Mouse (Mus musculus) spleen, embryonic (tissue): Measurements from ENCODE around the gene Stx1a.

ENCODE experiments used
- CTCF ChIA-PET: fragments of 350-600 bp; sonication (Branson Sonifier 250); formaldehyde crosslinking; loops from one replicate; lab custom pipeline; 2022; lab: Charles Lee

The Stx1a gene

GRCm38 (mm10) chr5:135007802-135008571 is 15.3 kb upstream of the Stx1a start:
- CTCF ChIA-PET, result interaction anchor here (0.5 to 1.0 kb wide), 2 partner anchors 13 to 70 kb away, joined by 4 read pairs; no protein-coding TSS in a partner anchor

- CTCF ChIA-PET, result interaction anchor here (0.5 to 1.0 kb wide), 2 partner anchors 14 to 71 kb away, joined by 4 read pairs; no protein-coding TSS in a partner anchor
Measured at GRCm38 (mm10) chr5:135008671-135009589, 14.4 kb upstream of the Stx1a start, which contains the start of gene Abhd11. Gene Abhd11, plus strand, starts transcription at chr5:135009152.

GRCm38 (mm10) chr5:135009590-135010319 is 13.5 kb upstream of the Stx1a start:
- CTCF ChIA-PET, result interaction anchor here (0.7 kb wide), 1 partner anchor 458 kb away, joined by 7 read pairs; no protein-coding TSS in a partner anchor

- CTCF ChIA-PET, result no interaction called here
Measured at GRCm38 (mm10) chr5:135010320-135010709, 13.0 kb upstream of the Stx1a start.

GRCm38 (mm10) chr5:135010841-135011743 is 12.2 kb upstream of the Stx1a start:
- CTCF ChIA-PET, result no interaction called here

GRCm38 (mm10) chr5:135011809-135012613 is 11.3 kb upstream of the Stx1a start:
- CTCF ChIA-PET, result interaction anchor here (0.5 kb wide), 1 partner anchor 97 kb away, joined by 5 read pairs; no protein-coding TSS in a partner anchor

- CTCF ChIA-PET, result no interaction called here
Measured at GRCm38 (mm10) chr5:135012671-135013441, 10.4 kb upstream of the Stx1a start.

- CTCF ChIA-PET, result interaction anchor here (0.5 to 1.6 kb wide), 4 partner anchors 8 to 62 kb away, joined by 3 to 5 read pairs (median 4); partner anchors contain the start of gene Stx1a
Measured at GRCm38 (mm10) chr5:135015497-135015896, 7.8 kb upstream of the Stx1a start.

- CTCF ChIA-PET, result interaction anchor here (0.7 kb wide), 1 partner anchor 1086 kb away, joined by 3 read pairs; no protein-coding TSS in a partner anchor
Measured at GRCm38 (mm10) chr5:135016224-135016759, 7.0 kb upstream of the Stx1a start.

GRCm38 (mm10) chr5:135021814-135022213 is 1.5 kb upstream of the Stx1a start:
- CTCF ChIA-PET, result no interaction called here

- CTCF ChIA-PET, result interaction anchor here (0.7 kb wide), 1 partner anchor 109 kb away, joined by 3 read pairs; no protein-coding TSS in a partner anchor
Measured at GRCm38 (mm10) chr5:135024665-135025224, 1.5 kb downstream of the Stx1a start.

- CTCF ChIA-PET, result no interaction called here
Measured at GRCm38 (mm10) chr5:135025899-135026298, 2.6 kb downstream of the Stx1a start.

- CTCF ChIA-PET, result no interaction called here
Measured at GRCm38 (mm10) chr5:135029007-135029854, 5.9 kb downstream of the Stx1a start.

GRCm38 (mm10) chr5:135032581-135032980 is 9.3 kb downstream of the Stx1a start:
- CTCF ChIA-PET, result interaction anchor here (0.6 kb wide), 1 partner anchor 17 kb away, joined by 5 read pairs; no protein-coding TSS in a partner anchor

GRCm38 (mm10) chr5:135034593-135034992 is 11.3 kb downstream of the Stx1a start:
- CTCF ChIA-PET, result interaction anchor here (0.6 kb wide), 2 partner anchors 19 to 241 kb away, joined by 3 read pairs; no protein-coding TSS in a partner anchor

- CTCF ChIA-PET, result no interaction called here
Measured at GRCm38 (mm10) chr5:135035608-135036359, 12.5 kb downstream of the Stx1a start.
